Mouse (Mus musculus) hindbrain, embryonic 11.5 days (tissue): ENCODE results near the gene Rnf185. TPM values are rescaled to one million over a fixed set of nuclear protein-coding genes. Genes with fewer than 3 reads are reported as not detected.

Experiments used
- ATAC-seq: fragments of 200-750 bp; cut with Nextera tagmentation; 2 replicates; pipeline ENCODE4 v1.8.0; 2017; ENCODE audit warnings: mild to moderate bottlenecking, moderate TSS enrichment, moderate library complexity; ENCODE audit not compliant: low FRiP score
- DNase-seq: peaks from one replicate; pipeline ENCODE4 v3.0.0-alpha.2; 2015; ENCODE audit warnings: low spot score
- H3K27ac ChIP-seq: fragments of 300-500 bp; sonication (generic); 2 replicates; pipeline ENCODE4 v1.5.1; 2014; ENCODE audit warnings: mild to moderate bottlenecking, low read depth, low read length
- H3K27me3 ChIP-seq: fragments of 300-500 bp; sonication (generic); 2 replicates; pipeline ENCODE4 v1.6.1; 2014; ENCODE audit warnings: mild to moderate bottlenecking, low read length, moderate library complexity, mixed read lengths; ENCODE audit not compliant: control insufficient read depth, insufficient read depth
- H3K36me3 ChIP-seq: fragments of 300-500 bp; sonication (generic); 2 replicates; pipeline ENCODE4 v1.6.1; 2014; ENCODE audit warnings: mild to moderate bottlenecking, low read length, moderate library complexity, mixed read lengths; ENCODE audit not compliant: control insufficient read depth, insufficient read depth
- H3K4me1 ChIP-seq: fragments of 300-500 bp; sonication (generic); replicated peaks from 2 replicates; pipeline ENCODE4 v1.6.1; 2014; ENCODE audit warnings: low read length, mixed read lengths; ENCODE audit not compliant: control insufficient read depth, insufficient read depth
- H3K4me2 ChIP-seq: fragments of 300-500 bp; sonication (generic); replicated peaks from 2 replicates; pipeline ENCODE4 v1.6.1; 2014; ENCODE audit warnings: mild to moderate bottlenecking, low read depth, low read length
- H3K4me3 ChIP-seq: fragments of 300-500 bp; sonication (generic); 2 replicates; pipeline ENCODE4 v1.5.1; 2014; ENCODE audit warnings: low read depth, low read length
- H3K9ac ChIP-seq: fragments of 300-500 bp; sonication (generic); 2 replicates; pipeline ENCODE4 v1.6.1; 2014; ENCODE audit warnings: low read depth, low read length
- H3K9me3 ChIP-seq: fragments of 300-500 bp; sonication (generic); 2 replicates; pipeline ENCODE4 v1.6.1; 2016; ENCODE audit warnings: low read length; ENCODE audit not compliant: control insufficient read depth
- WGBS: fragments of 180-500 bp; shearing (Covaris S2); extraction: QIAGEN DNeasy Blood & Tissue Kit; methylation state at CpG from one replicate; pipeline ENCODE4 v1.1.7; 2014; 5-methylcytosine and 5-hydroxymethylcytosine counted together
- polyA plus RNA-seq: library from polyadenylated mRNA; unstranded; fragments of >200 nt; fragmentation: Nextera tagmentation; extraction: Ambion mirVana; gene quantifications from 2 replicates; pipeline ENCODE4 v1.2.1, GENCODE M21; 2014

Gene Rnf185
- polyA plus RNA-seq, 1 experiment from 2014 or later, result 51.4 TPM

DNA sequence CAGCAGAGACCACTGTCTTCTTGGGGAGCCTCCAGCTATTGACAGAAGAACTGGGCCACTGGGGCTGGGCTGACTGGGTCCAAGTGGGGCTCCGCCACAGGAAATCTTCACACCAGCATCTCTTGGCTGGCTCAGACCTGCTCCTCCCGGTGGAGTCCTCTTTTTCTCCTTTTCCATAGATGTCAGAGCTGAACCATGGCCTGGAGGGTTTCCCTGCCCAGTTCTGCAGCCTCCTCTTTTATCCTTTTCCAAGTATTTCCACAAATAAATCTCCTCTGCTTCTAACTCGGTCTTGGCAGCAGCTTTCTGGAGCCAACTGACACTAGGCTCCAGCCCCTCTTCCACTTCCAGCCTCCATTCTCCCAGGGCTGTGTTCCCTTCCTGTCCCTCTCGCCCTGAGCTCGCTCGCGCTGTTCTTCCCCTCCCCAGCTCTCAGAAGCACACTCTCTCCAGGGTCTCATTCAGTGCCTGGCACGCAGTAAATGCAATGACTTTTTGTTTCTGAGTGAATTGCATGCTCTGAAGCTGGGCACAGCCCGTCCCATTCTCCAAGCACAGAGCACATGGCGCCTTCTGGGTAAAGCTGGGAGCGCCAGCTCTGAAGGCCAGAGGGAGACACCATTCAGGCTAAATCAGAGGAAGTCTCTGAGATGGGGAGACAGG is 31.9 kb upstream of the Rnf185 start:
- 72% methylated on average over 11 of the region's 11 CpGs for WGBS

DNA sequence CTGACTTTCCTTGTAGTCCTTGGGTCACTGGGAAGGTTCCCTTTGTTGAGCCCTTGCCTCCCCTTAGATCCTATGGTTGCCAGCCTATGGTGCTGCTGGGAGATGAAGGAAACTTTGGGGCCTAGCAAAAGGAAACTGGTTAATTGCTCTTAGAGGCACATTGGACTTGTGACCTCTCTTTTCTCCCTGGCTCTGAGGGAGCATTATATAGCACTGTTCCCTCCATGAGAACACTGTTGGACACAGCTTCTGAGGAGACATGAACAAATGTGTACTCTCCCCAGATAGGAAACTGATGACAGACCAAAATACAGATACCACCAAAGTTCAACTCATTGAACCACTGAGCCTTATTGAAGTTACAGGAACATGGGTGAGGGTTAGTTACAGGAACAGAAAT is 23.3 kb upstream of the Rnf185 start:
- Histone ChIP-seq H3K4me1 (no peaks in the 10 kb centered on the region), H3K36me3 (no peaks in the 10 kb centered on the region), H3K4me3 (no peak overlapping the region), H3K27ac (no peak overlapping the region), H3K4me2 (no peak overlapping the region), H3K27me3 (no peaks in the 10 kb centered on the region), H3K9ac (no peak overlapping the region), H3K9me3 (no peaks in the 10 kb centered on the region)
- DNase-seq, result no peak
- ATAC-seq, result no peak

More for the DNA sequence above, 31.9 kb upstream of the Rnf185 start:
- Histone ChIP-seq H3K27me3 (no peaks in the 10 kb centered on the region), H3K9ac (no peak overlapping the region), H3K4me2 (no peak overlapping the region), H3K4me1 (no peaks in the 10 kb centered on the region), H3K4me3 (no peak overlapping the region), H3K36me3 (no peaks in the 10 kb centered on the region), H3K9me3 (no peaks in the 10 kb centered on the region), H3K27ac (no peak overlapping the region)
- DNase-seq (no peak), ATAC-seq (no peak)

DNA sequence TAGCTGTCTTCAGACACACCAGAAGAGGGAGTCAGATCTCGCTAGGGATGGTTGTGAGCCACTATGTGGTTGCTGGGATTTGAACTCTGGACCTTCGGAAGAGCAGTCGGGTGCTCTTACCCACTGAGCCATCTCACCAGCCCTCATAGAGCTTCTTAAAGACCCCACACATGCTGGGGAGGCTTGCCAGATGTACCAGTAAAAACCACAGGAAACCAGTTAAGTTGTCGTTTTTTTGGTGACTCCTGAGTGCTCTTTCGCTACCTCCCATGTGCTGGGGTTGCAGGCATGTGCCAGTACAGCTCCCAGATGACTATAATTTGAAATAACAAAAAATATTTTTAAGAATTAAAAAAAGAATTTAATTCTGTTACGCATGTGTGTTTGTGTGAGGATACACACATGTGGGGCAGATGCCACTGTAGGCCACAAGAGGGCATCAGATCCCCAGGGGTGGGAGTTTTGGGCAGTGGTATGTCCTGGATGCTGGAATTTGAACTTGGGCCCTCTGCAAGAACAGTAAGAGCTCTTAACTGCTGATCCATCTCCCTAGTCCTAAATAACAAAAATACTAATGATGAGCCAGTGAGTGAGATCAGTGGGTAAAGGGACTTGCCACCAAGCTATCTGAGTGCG is 22.4 kb upstream of the Rnf185 start:
- Histone ChIP-seq H3K4me2 (no peak overlapping the region), H3K4me3 (no peak overlapping the region), H3K27me3 (no peaks in the 10 kb centered on the region), H3K9me3 (no peaks in the 10 kb centered on the region), H3K27ac (no peak overlapping the region), H3K4me1 (no peaks in the 10 kb centered on the region), H3K36me3 (no peaks in the 10 kb centered on the region), H3K9ac (no peak overlapping the region)
- DNase-seq (peak; percentile 7), ATAC-seq (no peak)
- WGBS, result 85% methylated on average over 7 of the region's 7 CpGs

- DNase-seq, result peak; percentile 91
- H3K4me1 ChIP-seq, result no peaks in the 10 kb centered on the region
- H3K4me2 ChIP-seq, result no peak overlapping the region
- ATAC-seq, result peak; percentile 66; the same call in 1 of the 2 replicates
- WGBS, result 27% methylated on average over 1 of the region's 1 CpGs
- no peaks in the 10 kb centered on the region for H3K36me3 ChIP-seq
- H3K27me3 ChIP-seq, result no peaks in the 10 kb centered on the region
- H3K9me3 ChIP-seq, result no peaks in the 10 kb centered on the region
- no peak overlapping the region for H3K27ac ChIP-seq
- no peak overlapping the region for H3K4me3 ChIP-seq
- H3K9ac ChIP-seq, result no peak overlapping the region
These were observed 20.3 kb upstream of the Rnf185 start for GRCm38 (mm10) chr11:3472484-3472883.

GRCm38 (mm10) chr11:3471448-3471850 is 19.3 kb upstream of the Rnf185 start:
- Histone ChIP-seq H3K4me3 (no peak overlapping the region), H3K4me1 (no peaks in the 10 kb centered on the region), H3K27me3 (no peaks in the 10 kb centered on the region), H3K9ac (no peak overlapping the region), H3K36me3 (no peaks in the 10 kb centered on the region), H3K9me3 (no peaks in the 10 kb centered on the region), H3K27ac (no peak overlapping the region), H3K4me2 (no peak overlapping the region)
- no peak for DNase-seq
- WGBS, result 37% methylated on average over 11 of the region's 11 CpGs
- ATAC-seq, result no peak

- H3K27me3 ChIP-seq, result no peaks in the 10 kb centered on the region
- no peak overlapping the region for H3K4me2 ChIP-seq
- DNase-seq (no peak), ATAC-seq (no peak)
- no peak overlapping the region for H3K4me3 ChIP-seq
- no peaks in the 10 kb centered on the region for H3K4me1 ChIP-seq
- no peaks in the 10 kb centered on the region for H3K36me3 ChIP-seq
- H3K27ac ChIP-seq, result no peak overlapping the region
- no peaks in the 10 kb centered on the region for H3K9me3 ChIP-seq
- H3K9ac ChIP-seq, result no peak overlapping the region
- WGBS, result 96% methylated on average over 1 of the region's 1 CpGs
These were observed 10.7 kb upstream of the Rnf185 start for GRCm38 (mm10) chr11:3462846-3463245.

DNA sequence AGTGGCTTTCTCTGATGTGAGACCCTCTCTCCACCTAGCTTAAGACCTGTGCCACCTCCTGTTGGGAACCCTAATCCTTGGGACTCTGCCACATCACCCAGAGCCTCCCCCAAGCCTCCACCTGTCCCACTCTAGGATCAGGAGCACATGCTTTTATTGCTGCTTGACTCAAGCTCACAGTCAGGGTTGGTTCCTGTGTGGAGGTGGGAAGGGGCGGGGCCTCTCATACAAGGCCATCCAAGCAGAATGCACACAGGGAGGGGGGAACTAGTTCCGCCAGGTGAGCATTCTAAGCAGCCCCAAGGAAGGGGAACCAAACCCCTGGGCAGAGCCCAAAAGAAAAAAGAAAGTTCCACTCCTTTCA is 6.9 kb upstream of the Rnf185 start:
- DNase-seq (no peak), ATAC-seq (no peak)
- H3K4me1 ChIP-seq, result no peaks in the 10 kb centered on the region
- no peaks in the 10 kb centered on the region for H3K27me3 ChIP-seq
- 79% methylated on average over 2 of the region's 2 CpGs for WGBS
- no peak overlapping the region for H3K4me2 ChIP-seq
- H3K4me3 ChIP-seq, result no peak overlapping the region
- no peak overlapping the region for H3K9ac ChIP-seq
- H3K27ac ChIP-seq, result no peak overlapping the region
- no peaks in the 10 kb centered on the region for H3K9me3 ChIP-seq
- H3K36me3 ChIP-seq, result no peaks in the 10 kb centered on the region

GRCm38 (mm10) chr11:3458428-3459104 is 6.4 kb upstream of the Rnf185 start:
- Histone ChIP-seq H3K36me3 (no peaks in the 10 kb centered on the region), H3K4me1 (no peaks in the 10 kb centered on the region), H3K27ac (no peak overlapping the region), H3K4me3 (no peak overlapping the region), H3K9me3 (no peaks in the 10 kb centered on the region), H3K27me3 (no peaks in the 10 kb centered on the region), H3K9ac (no peak overlapping the region), H3K4me2 (no peak overlapping the region)
- no peak for ATAC-seq
- 82% methylated on average over 13 of the region's 13 CpGs for WGBS
- no peak for DNase-seq

DNA sequence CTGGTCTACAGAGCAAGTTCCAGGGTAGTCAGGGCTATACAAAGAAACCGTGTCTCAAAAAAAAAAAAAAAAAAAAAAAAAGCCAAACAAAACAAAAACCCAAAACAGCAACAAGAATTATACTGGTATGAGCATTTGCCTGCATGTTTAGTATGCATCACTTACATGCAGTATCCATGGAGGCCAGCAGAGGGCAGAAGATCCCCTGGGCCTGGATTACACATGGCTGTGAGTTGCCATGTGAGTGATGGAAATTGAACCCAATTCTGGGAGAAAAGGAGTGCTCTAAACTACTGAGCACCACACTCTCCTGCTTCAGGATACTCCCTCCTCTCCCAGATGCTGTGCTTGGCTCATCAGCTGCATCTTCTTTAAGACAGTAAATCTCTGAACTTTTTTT is 4.2 kb upstream of the Rnf185 start:
- Histone ChIP-seq H3K4me2 (no peak overlapping the region), H3K4me3 (no peak overlapping the region), H3K4me1 (no peaks in the 10 kb centered on the region), H3K27me3 (no peaks in the 10 kb centered on the region), H3K9me3 (no peaks in the 10 kb centered on the region), H3K36me3 (no peaks in the 10 kb centered on the region), H3K9ac (no peak overlapping the region), H3K27ac (no peak overlapping the region)
- DNase-seq, result peak; percentile 79
- 25% methylated on average over 1 of the region's 1 CpGs for WGBS
- no peak for ATAC-seq
